12 mouse cellular contexts compared by ENCODE assay signal in the genomic region with DNA sequence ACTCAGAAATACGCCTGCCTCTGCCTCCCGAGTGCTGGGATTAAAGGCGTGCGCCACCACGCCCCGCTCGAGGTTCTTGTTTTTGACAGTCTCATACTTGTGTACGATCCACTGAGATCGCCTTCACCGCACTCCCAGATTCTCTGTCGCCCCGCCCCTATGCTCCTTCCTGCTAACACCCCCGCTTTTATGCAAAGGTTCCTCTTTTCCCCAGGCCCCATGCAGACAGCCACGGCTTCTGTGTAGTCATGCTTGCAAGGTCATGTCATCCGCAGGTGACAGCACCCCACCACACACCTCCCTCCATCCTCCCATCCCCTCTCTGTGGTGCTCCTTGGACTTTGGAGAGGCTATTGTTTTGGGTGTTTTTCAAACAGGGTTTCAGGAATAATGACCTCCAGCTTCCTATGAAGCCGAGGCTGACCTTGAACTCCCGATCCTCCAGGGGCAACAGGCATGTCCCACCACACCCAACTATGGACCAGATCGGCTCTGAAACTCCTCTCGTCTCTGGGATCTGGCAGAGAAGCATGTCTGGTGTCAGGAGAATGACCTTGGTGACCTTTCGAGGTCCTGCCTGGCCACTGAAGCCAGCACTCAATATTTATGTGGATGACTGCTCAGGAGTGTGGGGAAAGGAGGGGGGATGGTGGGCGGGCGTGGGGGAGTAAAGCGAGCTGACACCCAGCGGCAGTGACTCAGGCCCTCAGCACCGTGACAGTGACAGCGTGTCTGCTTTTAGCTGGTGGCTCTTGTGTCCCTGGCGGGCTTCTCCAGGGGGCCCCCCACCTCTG. TPM values are rescaled to one million over a fixed set of nuclear protein-coding genes. Genes with fewer than 3 reads are reported as not detected.
DNase-seq lines count a peak whose midpoint lies in the region.
"Had no signal": no experiment of that assay in that cellular context is flagged by ENCODE, and none has a peak within 500 bp of the region (broad histone marks: within the 10 kb centered on the region; RNA-seq: fewer than 3 reads in every experiment).

No protein-coding gene starts in this region.

- peak; percentile 24 to 65 for DNase-seq in heart, adult 18-20 months
- DNase-seq in heart, postnatal 25 days (ENCODE audit: low spot score) = no peak
- peak; percentile 27 for DNase-seq in thymus, postnatal 0 days (ENCODE audit: low spot score)
- no peak for DNase-seq in thymus, postnatal 4 days
- DNase-seq in kidney, postnatal 14 days = peak; percentile 46
- DNase-seq in cerebellum, adult 9-10 months = no peak
- DNase-seq in thymus, postnatal 36 days = no peak
- DNase-seq in cerebellum, adult 11 months = no peak
- DNase-seq: gastrocnemius, postnatal 25 days had no signal

- intact Hi-C loops in heart, postnatal 25 days (cut with DNase I) = no loop called here

RNA-seq across cellular contexts. Expression of a gene that starts 1.0 kb away (rescaled TPM):
- total RNA-seq in heart, adult 18-20 months (2021) = 1,000 to 10,000 TPM; 1,275 to 1,343 TPM
- 1,000 to 10,000 TPM; 1,043 to 1,140 TPM for total RNA-seq in heart, postnatal 25 days (2021)
- polyA plus RNA-seq in thymus, postnatal 0 days (2015; fragmentation: Nextera tagmentation; extraction: Ambion mirVana) = 0.27 TPM in 1 of 2 replicates, not detected in the other
- total RNA-seq: ES-E14 had no signal

RNA-seq across cellular contexts. Expression of a gene that starts 3.8 kb away (rescaled TPM):
- total RNA-seq in heart, adult 18-20 months (2021) = under 1 TPM; 0.36 to 0.57 TPM
- total RNA-seq in heart, postnatal 25 days (2021) = 1 to 10 TPM in 1 of 2 experiments, under 1 TPM in 1; 0.60 to 1.5 TPM
- 0.23 TPM in 1 of 2 replicates, not detected in the other for polyA plus RNA-seq in thymus, postnatal 0 days (2015; fragmentation: Nextera tagmentation; extraction: Ambion mirVana)
- total RNA-seq: gastrocnemius, postnatal 25 days had no signal
- polyA plus RNA-seq: cortical plate, adult 2 months; stomach, embryonic 16.5 days had no signal

RNA-seq across cellular contexts. Expression of a gene that starts 16.3 kb away (rescaled TPM):
- total RNA-seq in heart, adult 18-20 months (2021) = 1 to 10 TPM; 1.2 TPM
- 1 to 10 TPM in 1 of 2 experiments, under 1 TPM in 1; 0.50 to 1.5 TPM for total RNA-seq in heart, postnatal 25 days (2021)
- not detected in 2 replicates for polyA plus RNA-seq in thymus, postnatal 0 days (2015; fragmentation: Nextera tagmentation; extraction: Ambion mirVana)
- total RNA-seq: ES-E14 had no signal
- polyA plus RNA-seq: stomach, embryonic 16.5 days had no signal

RNA-seq across cellular contexts. Expression of a gene that starts 21.1 kb away (rescaled TPM):
- total RNA-seq in heart, adult 18-20 months (2021) = not detected
- total RNA-seq in heart, postnatal 25 days (2021) = not detected
- 0.17 and 0.27 TPM in 2 replicates for polyA plus RNA-seq in thymus, postnatal 0 days (2015; fragmentation: Nextera tagmentation; extraction: Ambion mirVana)
- polyA plus RNA-seq: cortical plate, adult 2 months had no signal

RNA-seq across cellular contexts. Expression of a gene that starts 24.9 kb away (rescaled TPM):
- total RNA-seq in heart, adult 18-20 months (2021) = 10 to 100 TPM; 25.5 to 26.5 TPM
- total RNA-seq in heart, postnatal 25 days (2021) = 10 to 100 TPM; 22.7 to 23.5 TPM
- 31.1 and 32.5 TPM in 2 replicates for polyA plus RNA-seq in thymus, postnatal 0 days (2015; fragmentation: Nextera tagmentation; extraction: Ambion mirVana)

Comparison
In these comparisons a context has a peak if more than half of its experiments do, and no peak if none do; other contexts are left out.
1. DNase-seq: peak in heart, adult 18-20 months (2 of 2), thymus, postnatal 0 days (single experiment) and kidney, postnatal 14 days (single experiment); none in heart, postnatal 25 days (single experiment), thymus, postnatal 4 days (single experiment), cerebellum, adult 9-10 months (single experiment), thymus, postnatal 36 days (0 of 2) and cerebellum, adult 11 months (single experiment).